Mouse (Mus musculus): ENCODE data around the gene Slc25a18. TPM values are rescaled to one million over a fixed set of nuclear protein-coding genes. Genes with fewer than 3 reads are reported as not detected.

Slc25a18 gene
- 9.6 and 19.9 TPM in 2 replicates for polyA plus RNA-seq (2015; fragmentation: Nextera tagmentation; extraction: Ambion mirVana)

DNA sequence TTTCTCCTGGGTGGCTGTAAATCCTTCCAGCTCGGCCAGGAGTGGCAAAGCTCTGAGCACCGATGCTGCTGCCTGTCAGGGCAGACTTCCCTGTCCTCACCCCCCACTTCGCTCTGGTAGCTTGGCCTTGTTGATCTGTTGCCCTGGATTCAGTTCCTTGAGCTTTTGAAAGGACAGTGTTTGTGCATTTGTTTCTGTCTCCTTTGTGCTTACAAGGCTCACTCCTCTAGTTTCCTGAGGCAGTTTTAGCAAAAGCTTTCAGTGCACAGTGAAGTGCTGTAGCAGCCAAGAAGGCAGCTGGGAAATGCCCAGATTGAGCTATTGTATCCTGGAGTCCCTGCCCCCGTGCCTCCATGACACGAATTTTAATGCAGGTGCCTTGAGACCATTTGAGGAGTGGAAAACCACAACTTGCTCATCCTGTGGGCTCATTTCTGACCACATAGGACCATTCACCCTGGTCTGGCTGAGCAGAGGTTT lies at the start of gene Slc25a18:
Slc25a18 (plus strand) TSS at position 430 of the 480 bp plus-strand sequence.
- H3K4me1 ChIP-seq (ENCODE audit: control insufficient read depth, insufficient read depth, low read length) = peaks cover 11% of the 10 kb centered on the region
- H3K4me2 ChIP-seq (ENCODE audit: low read length) = peak within 1 kb of the TSS; percentile 33
- no peaks in the 10 kb centered on the region for H3K9me3 ChIP-seq (replicated peaks; ENCODE audit: control insufficient read depth, low read length, poor library complexity, severe bottlenecking)
- peak; percentile 83 for ATAC-seq
- H3K27ac ChIP-seq (ENCODE audit: low read length) = peak within 1 kb of the TSS; percentile 74
- no peak within 1 kb of the TSS for H3K9ac ChIP-seq (ENCODE audit: low read depth, low read length)
- no peaks in the 10 kb centered on the region for H3K36me3 ChIP-seq (ENCODE audit: control insufficient read depth, insufficient read depth, low read length)
- H3K4me3 ChIP-seq (ENCODE audit: low read depth, low read length) = no peak within 1 kb of the TSS
- 17% methylated on average over 5 of the region's 5 CpGs for WGBS
- H3K27me3 ChIP-seq (ENCODE audit: control insufficient read depth, insufficient read depth, low read depth, low read length) = no peaks in the 10 kb centered on the region

DNA sequence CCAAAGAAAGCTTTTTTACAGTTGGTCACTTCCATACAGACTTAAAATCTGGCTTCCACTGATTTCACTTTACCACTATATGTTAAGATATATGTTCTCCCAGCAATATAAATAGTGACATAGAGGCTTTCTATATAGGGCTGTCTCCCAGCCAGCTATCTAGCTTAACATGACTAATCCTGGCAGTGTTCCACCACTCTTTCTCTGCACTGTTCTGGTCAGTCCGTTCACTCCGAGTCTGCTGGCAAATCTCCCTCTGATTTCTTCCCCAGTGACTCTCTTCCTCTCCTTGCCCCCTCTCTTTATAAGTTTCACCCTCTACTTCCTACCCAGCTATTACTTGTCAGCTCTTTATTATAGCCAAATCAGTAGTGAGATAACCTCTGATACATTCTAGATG lies 47.4 kb upstream of the Slc25a18 start:
- no peak overlapping the region for H3K4me3 ChIP-seq (ENCODE audit: low read depth, low read length)
- no peaks in the 10 kb centered on the region for H3K27me3 ChIP-seq (ENCODE audit: control insufficient read depth, insufficient read depth, low read depth, low read length)
- no peaks in the 10 kb centered on the region for H3K36me3 ChIP-seq (ENCODE audit: control insufficient read depth, insufficient read depth, low read length)
- WGBS = 86% methylated on average over 2 of the region's 2 CpGs
- no peak overlapping the region for H3K27ac ChIP-seq (ENCODE audit: low read length)
- no peak overlapping the region for H3K9ac ChIP-seq (ENCODE audit: low read depth, low read length)
- ATAC-seq = no peak
- no peak overlapping the region for H3K4me2 ChIP-seq (ENCODE audit: low read length)
- H3K9me3 ChIP-seq (replicated peaks; ENCODE audit: control insufficient read depth, low read length, poor library complexity, severe bottlenecking) = no peaks in the 10 kb centered on the region
- no peaks in the 10 kb centered on the region for H3K4me1 ChIP-seq (ENCODE audit: control insufficient read depth, insufficient read depth, low read length)

DNA sequence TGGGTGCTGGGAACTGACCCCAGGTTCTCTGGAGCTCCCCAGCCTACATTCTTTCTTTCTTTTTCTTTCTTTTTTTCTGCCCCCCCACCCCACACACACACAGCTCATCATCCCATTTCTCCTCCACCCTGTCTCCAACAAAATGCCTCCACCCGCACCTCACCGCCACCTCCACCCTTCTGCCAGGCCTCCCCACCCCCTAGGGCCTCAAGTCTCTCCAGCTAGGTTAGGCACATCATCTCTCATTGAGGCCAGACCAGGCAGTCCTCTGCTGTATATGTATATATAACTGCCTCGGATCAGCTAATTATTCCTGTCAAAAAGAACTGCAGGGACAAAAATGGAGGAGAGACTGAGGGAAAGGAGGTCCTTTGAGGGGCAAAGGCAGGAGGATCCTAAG lies 37.4 kb upstream of the Slc25a18 start:
- 84% methylated on average over 3 of the region's 3 CpGs for WGBS
- Histone ChIP-seq H3K9me3 (replicated peaks; ENCODE audit: control insufficient read depth, low read length, poor library complexity, severe bottlenecking) (no peaks in the 10 kb centered on the region), H3K27me3 (ENCODE audit: control insufficient read depth, insufficient read depth, low read depth, low read length) (no peaks in the 10 kb centered on the region), H3K27ac (ENCODE audit: low read length) (no peak overlapping the region), H3K4me2 (ENCODE audit: low read length) (no peak overlapping the region), H3K9ac (ENCODE audit: low read depth, low read length) (no peak overlapping the region), H3K4me1 (ENCODE audit: control insufficient read depth, insufficient read depth, low read length) (no peaks in the 10 kb centered on the region), H3K4me3 (ENCODE audit: low read depth, low read length) (no peak overlapping the region), H3K36me3 (ENCODE audit: control insufficient read depth, insufficient read depth, low read length) (no peaks in the 10 kb centered on the region)
- no peak for ATAC-seq

DNA sequence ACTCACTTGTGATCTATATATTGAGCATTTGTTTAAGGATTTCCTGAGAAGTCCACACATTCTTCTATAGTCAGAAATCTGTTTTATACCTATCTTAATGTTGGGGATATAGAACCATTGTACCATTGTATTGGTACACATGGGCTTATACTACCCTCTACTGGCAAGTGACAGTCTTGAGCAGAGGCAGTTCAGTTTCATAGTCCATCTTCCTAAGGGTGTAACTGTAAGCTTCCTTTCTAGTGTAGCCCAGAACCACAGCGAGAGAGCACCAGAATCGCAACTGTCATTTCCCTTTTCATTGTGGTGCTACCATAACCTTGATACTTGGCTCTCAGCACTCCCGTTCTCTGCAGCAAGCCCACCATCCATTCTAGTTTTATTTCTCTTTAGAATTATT lies 36.8 kb upstream of the Slc25a18 start:
- 73% methylated on average over 3 of the region's 3 CpGs for WGBS
- Histone ChIP-seq H3K4me1 (ENCODE audit: control insufficient read depth, insufficient read depth, low read length) (no peaks in the 10 kb centered on the region), H3K9me3 (replicated peaks; ENCODE audit: control insufficient read depth, low read length, poor library complexity, severe bottlenecking) (no peaks in the 10 kb centered on the region), H3K36me3 (ENCODE audit: control insufficient read depth, insufficient read depth, low read length) (no peaks in the 10 kb centered on the region), H3K9ac (ENCODE audit: low read depth, low read length) (no peak overlapping the region), H3K4me2 (ENCODE audit: low read length) (no peak overlapping the region), H3K27me3 (ENCODE audit: control insufficient read depth, insufficient read depth, low read depth, low read length) (no peaks in the 10 kb centered on the region), H3K4me3 (ENCODE audit: low read depth, low read length) (no peak overlapping the region), H3K27ac (ENCODE audit: low read length) (no peak overlapping the region)
- peak; percentile 94 for ATAC-seq

DNA sequence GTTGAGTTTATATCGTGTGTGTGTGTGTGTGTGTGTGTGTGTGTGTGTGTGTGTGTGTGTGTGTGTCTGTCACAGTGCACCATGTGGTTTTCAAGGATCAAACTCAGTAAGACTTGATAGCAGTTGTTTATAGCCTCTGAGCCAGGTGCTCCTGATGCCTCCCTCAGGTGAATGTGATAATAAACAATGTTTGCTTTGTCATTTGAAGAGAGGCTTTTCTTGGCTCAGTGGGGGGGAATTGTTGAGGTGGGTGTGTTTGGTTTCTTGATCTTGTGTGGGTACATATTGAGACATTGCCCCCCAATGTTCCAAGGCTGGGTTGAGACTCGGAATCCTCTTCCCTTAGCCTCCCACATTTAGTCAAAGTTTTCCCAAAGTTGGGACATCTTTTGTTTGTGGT lies 30.2 kb upstream of the Slc25a18 start:
- Histone ChIP-seq H3K4me2 (ENCODE audit: low read length) (no peak overlapping the region), H3K9me3 (replicated peaks; ENCODE audit: control insufficient read depth, low read length, poor library complexity, severe bottlenecking) (no peaks in the 10 kb centered on the region), H3K27ac (ENCODE audit: low read length) (no peak overlapping the region), H3K4me3 (ENCODE audit: low read depth, low read length) (no peak overlapping the region), H3K36me3 (ENCODE audit: control insufficient read depth, insufficient read depth, low read length) (no peaks in the 10 kb centered on the region), H3K9ac (ENCODE audit: low read depth, low read length) (no peak overlapping the region), H3K27me3 (ENCODE audit: control insufficient read depth, insufficient read depth, low read depth, low read length) (no peaks in the 10 kb centered on the region), H3K4me1 (ENCODE audit: control insufficient read depth, insufficient read depth, low read length) (no peaks in the 10 kb centered on the region)
- 88% methylated on average over 2 of the region's 2 CpGs for WGBS
- ATAC-seq = no peak

DNA sequence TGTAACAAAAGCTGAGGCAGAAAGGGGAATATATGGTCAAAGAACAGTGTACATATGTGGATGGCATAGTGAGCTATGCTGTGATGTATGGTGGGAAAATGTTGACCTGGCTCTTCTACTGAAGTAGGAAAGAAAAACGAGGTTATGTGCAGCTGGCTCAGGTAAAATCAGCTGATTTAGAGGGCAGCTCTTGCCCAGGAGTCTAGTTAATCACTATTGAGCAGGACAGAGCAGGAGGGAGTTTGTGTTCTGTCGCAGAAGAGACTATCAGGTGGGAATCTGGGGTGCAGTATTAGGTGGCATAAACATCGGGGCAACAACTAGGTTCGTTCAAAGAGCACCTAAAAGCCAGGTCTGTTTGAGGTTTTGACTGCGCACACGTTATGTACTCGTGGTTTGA lies 29.1 kb upstream of the Slc25a18 start:
- Histone ChIP-seq H3K4me3 (ENCODE audit: low read depth, low read length) (no peak overlapping the region), H3K9me3 (replicated peaks; ENCODE audit: control insufficient read depth, low read length, poor library complexity, severe bottlenecking) (no peaks in the 10 kb centered on the region), H3K27ac (ENCODE audit: low read length) (no peak overlapping the region), H3K36me3 (ENCODE audit: control insufficient read depth, insufficient read depth, low read length) (no peaks in the 10 kb centered on the region), H3K4me2 (ENCODE audit: low read length) (no peak overlapping the region), H3K27me3 (ENCODE audit: control insufficient read depth, insufficient read depth, low read depth, low read length) (no peaks in the 10 kb centered on the region), H3K4me1 (ENCODE audit: control insufficient read depth, insufficient read depth, low read length) (no peaks in the 10 kb centered on the region), H3K9ac (ENCODE audit: low read depth, low read length) (no peak overlapping the region)
- no peak for ATAC-seq
- WGBS = 93% methylated on average over 7 of the region's 7 CpGs

DNA sequence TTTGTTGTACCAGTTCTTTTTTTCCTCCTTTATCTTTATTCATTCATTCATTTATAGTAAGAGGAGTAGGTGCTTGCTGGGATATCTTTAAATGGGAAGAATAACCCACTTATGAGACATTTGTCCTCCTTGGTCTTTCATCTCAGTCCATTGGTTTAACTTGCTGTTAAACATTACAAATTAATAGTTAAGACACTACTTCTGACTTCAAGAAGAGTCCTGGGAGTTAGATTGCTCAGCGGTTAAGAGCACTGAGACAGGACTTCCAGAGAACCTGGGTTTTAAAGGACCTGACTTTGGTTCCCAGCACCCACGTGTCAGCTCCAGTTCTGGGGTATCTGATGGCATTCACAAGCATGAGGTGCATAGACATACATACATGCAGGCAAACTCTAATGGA lies 27.0 kb upstream of the Slc25a18 start:
- Histone ChIP-seq H3K9ac (ENCODE audit: low read depth, low read length) (no peak overlapping the region), H3K4me1 (ENCODE audit: control insufficient read depth, insufficient read depth, low read length) (no peaks in the 10 kb centered on the region), H3K9me3 (replicated peaks; ENCODE audit: control insufficient read depth, low read length, poor library complexity, severe bottlenecking) (no peaks in the 10 kb centered on the region), H3K27me3 (ENCODE audit: control insufficient read depth, insufficient read depth, low read depth, low read length) (no peaks in the 10 kb centered on the region), H3K4me3 (ENCODE audit: low read depth, low read length) (no peak overlapping the region), H3K27ac (ENCODE audit: low read length) (no peak overlapping the region), H3K4me2 (ENCODE audit: low read length) (no peak overlapping the region), H3K36me3 (ENCODE audit: control insufficient read depth, insufficient read depth, low read length) (no peaks in the 10 kb centered on the region)
- ATAC-seq = no peak
- 92% methylated on average over 2 of the region's 2 CpGs for WGBS

DNA sequence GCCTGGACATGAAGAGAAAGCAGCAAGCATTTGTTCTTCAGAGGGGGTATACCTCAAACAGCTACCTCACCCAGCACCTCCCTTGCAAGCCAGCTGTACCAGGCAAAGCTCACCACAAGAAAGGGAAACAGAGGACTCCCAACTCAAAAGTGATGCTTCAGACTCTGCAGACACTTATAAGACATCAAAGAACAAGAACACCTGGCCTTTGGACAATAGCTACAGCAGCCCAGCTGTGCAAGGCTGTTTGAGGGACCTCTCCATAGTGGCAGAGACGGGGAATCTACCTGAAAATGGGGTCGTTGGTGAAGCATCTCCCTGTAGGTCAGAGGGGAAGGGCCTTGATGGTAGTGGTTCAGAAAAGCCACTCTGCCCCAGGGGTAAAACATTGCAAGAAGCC lies 12.2 kb upstream of the Slc25a18 start:
- H3K4me1 ChIP-seq (ENCODE audit: control insufficient read depth, insufficient read depth, low read length) = no peaks in the 10 kb centered on the region
- H3K4me2 ChIP-seq (ENCODE audit: low read length) = no peak overlapping the region
- H3K27me3 ChIP-seq (ENCODE audit: control insufficient read depth, insufficient read depth, low read depth, low read length) = no peaks in the 10 kb centered on the region
- WGBS = 96% methylated on average over 2 of the region's 2 CpGs
- no peaks in the 10 kb centered on the region for H3K9me3 ChIP-seq (replicated peaks; ENCODE audit: control insufficient read depth, low read length, poor library complexity, severe bottlenecking)
- no peak for ATAC-seq
- H3K36me3 ChIP-seq (ENCODE audit: control insufficient read depth, insufficient read depth, low read length) = no peaks in the 10 kb centered on the region
- no peak overlapping the region for H3K9ac ChIP-seq (ENCODE audit: low read depth, low read length)
- no peak overlapping the region for H3K4me3 ChIP-seq (ENCODE audit: low read depth, low read length)
- H3K27ac ChIP-seq (ENCODE audit: low read length) = no peak overlapping the region

DNA sequence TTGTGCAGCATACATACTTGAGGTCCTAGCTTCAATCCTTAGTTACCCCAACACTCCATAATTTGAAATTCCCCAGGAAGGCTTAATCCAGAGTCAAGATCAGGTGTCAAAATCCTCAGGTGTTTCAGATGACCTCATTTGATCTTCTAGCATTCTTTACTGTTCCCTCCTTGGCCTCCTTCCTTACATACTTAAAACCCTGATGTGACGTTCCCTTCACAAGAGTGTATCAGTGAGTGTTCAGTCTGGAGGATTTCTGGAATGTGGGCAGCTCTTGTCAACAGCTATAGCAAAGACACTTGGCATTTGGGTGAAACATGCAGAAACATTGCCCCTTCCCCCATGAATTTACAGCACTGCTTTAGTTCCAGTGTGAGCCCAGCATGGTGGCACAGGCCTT lies 3.4 kb upstream of the Slc25a18 start:
- H3K4me1 ChIP-seq (ENCODE audit: control insufficient read depth, insufficient read depth, low read length) = peaks cover 11% of the 10 kb centered on the region
- H3K27me3 ChIP-seq (ENCODE audit: control insufficient read depth, insufficient read depth, low read depth, low read length) = no peaks in the 10 kb centered on the region
- H3K36me3 ChIP-seq (ENCODE audit: control insufficient read depth, insufficient read depth, low read length) = no peaks in the 10 kb centered on the region
- no peak overlapping the region for H3K4me2 ChIP-seq (ENCODE audit: low read length)
- 97% methylated on average over 1 of the region's 1 CpGs for WGBS
- H3K27ac ChIP-seq (ENCODE audit: low read length) = no peak overlapping the region
- no peak for ATAC-seq
- no peak overlapping the region for H3K9ac ChIP-seq (ENCODE audit: low read depth, low read length)
- no peak overlapping the region for H3K4me3 ChIP-seq (ENCODE audit: low read depth, low read length)
- H3K9me3 ChIP-seq (replicated peaks; ENCODE audit: control insufficient read depth, low read length, poor library complexity, severe bottlenecking) = no peaks in the 10 kb centered on the region

Data from midbrain, embryonic 16.5 days (tissue).